Mouse (Mus musculus) stomach, postnatal 0 days (tissue): Measurements from ENCODE around the gene Ostf1. TPM values are rescaled to one million over a fixed set of nuclear protein-coding genes. Genes with fewer than 3 reads are reported as not detected.

Experiments used
- ATAC-seq: fragments of 200-750 bp; cut with Nextera tagmentation; 2 replicates; pipeline ENCODE4 v1.8.0; 2017; ENCODE audit not compliant: low FRiP score, low TSS enrichment
- DNase-seq: peaks from one replicate; pipeline ENCODE4 v3.0.0-alpha.2; 2016; ENCODE audit warnings: low spot score
- H3K27ac ChIP-seq: fragments of 300-500 bp; sonication (generic); replicated peaks from 2 replicates; pipeline ENCODE4 v1.5.1; 2014; ENCODE audit warnings: mild to moderate bottlenecking, control low read depth
- H3K27me3 ChIP-seq: fragments of 300-500 bp; sonication (generic); 2 replicates; pipeline ENCODE4 v1.6.1; 2014; ENCODE audit warnings: low read length; ENCODE audit not compliant: control insufficient read depth, insufficient read depth
- H3K36me3 ChIP-seq: fragments of 300-500 bp; sonication (generic); 2 replicates; pipeline ENCODE4 v1.6.1; 2014; ENCODE audit warnings: low read length, mixed read lengths; ENCODE audit not compliant: control insufficient read depth, insufficient read depth
- H3K4me1 ChIP-seq: fragments of 300-500 bp; sonication (generic); replicated peaks from 2 replicates; pipeline ENCODE4 v1.6.1; 2014; ENCODE audit warnings: antibody characterized with exemption; ENCODE audit not compliant: control insufficient read depth, insufficient read depth
- H3K4me2 ChIP-seq: fragments of 300-500 bp; sonication (generic); replicated peaks from 2 replicates; pipeline ENCODE4 v1.6.1; 2014; ENCODE audit warnings: low read depth, mild to moderate bottlenecking, control low read depth, moderate library complexity
- H3K4me3 ChIP-seq: fragments of 300-500 bp; sonication (generic); 2 replicates; pipeline ENCODE4 v1.5.1; 2014; ENCODE audit warnings: low read depth, low read length, control low read depth
- H3K9ac ChIP-seq: fragments of 300-500 bp; sonication (generic); 2 replicates; pipeline ENCODE4 v1.6.1; 2014; ENCODE audit warnings: mild to moderate bottlenecking, low read length, control low read depth, mixed read lengths
- H3K9me3 ChIP-seq: fragments of 300-500 bp; sonication (generic); 2 replicates; pipeline ENCODE4 v1.6.1; 2016; ENCODE audit warnings: low read length; ENCODE audit not compliant: control insufficient read depth
- CTCF ChIP-seq: IDR thresholded peaks from 2 replicates; pipeline ENCODE4 v1.5.1; 2016; ENCODE audit warnings: antibody characterized with exemption, low read depth, mild to moderate bottlenecking, moderate library complexity
- EP300 ChIP-seq: optimal IDR thresholded peaks from 2 replicates; pipeline ENCODE3; 2016; ENCODE audit warnings: antibody characterized with exemption
- WGBS: fragments of 180-500 bp; shearing (Covaris S2); extraction: QIAGEN DNeasy Blood & Tissue Kit; methylation state at CpG from one replicate; pipeline ENCODE4 v1.1.7; 2014; 5-methylcytosine and 5-hydroxymethylcytosine counted together
- polyA plus RNA-seq: library from polyadenylated mRNA; unstranded; fragments of >200 nt; fragmentation: Nextera tagmentation; extraction: Ambion mirVana; gene quantifications from 2 replicates; pipeline ENCODE4 v1.2.1, GENCODE M21; 2015

The Ostf1 gene
- polyA plus RNA-seq, 1 experiment from 2014 or later = 129 TPM

DNA sequence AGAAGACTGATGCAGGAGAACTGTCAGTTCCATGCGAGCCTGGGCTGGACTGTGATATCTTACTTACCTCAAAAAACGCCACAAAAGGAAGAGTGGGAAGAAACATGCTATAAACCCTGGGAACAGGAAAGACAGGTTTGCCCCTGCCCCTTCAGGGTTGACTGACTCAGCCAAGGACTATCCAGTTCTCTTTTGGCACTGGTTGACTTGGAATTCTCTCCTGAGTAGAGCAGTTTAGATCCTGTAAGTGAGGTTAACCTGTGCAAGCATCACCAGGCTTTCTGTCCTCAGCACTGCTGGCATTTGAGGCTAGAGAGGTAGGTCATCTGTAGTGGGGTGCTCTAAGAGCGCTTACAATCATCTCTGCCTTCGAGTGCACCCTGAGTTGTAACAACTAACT lies 26.9 kb upstream of the Ostf1 start:
- DNase-seq (no peak), ATAC-seq (no peak)
- no peak overlapping the region for H3K27ac ChIP-seq
- TF ChIP-seq EP300 (no peak), CTCF (no peak)
- no peak overlapping the region for H3K4me2 ChIP-seq
- WGBS = 62% methylated on average over 4 of the region's 4 CpGs
- H3K4me3 ChIP-seq = no peak overlapping the region
- no peaks in the 10 kb centered on the region for H3K9me3 ChIP-seq
- no peak overlapping the region for H3K9ac ChIP-seq
- H3K27me3 ChIP-seq = no peaks in the 10 kb centered on the region
- H3K4me1 ChIP-seq = no peaks in the 10 kb centered on the region
- H3K36me3 ChIP-seq = no peaks in the 10 kb centered on the region

- 74% methylated on average over 7 of the region's 7 CpGs for WGBS
- no peak for TF ChIP-seq CTCF
- no peak for TF ChIP-seq EP300
- Histone ChIP-seq H3K36me3 (no peaks in the 10 kb centered on the region), H3K9ac (no peak overlapping the region), H3K4me3 (no peak overlapping the region), H3K9me3 (no peaks in the 10 kb centered on the region), H3K27ac (no peak overlapping the region), H3K4me2 (no peak overlapping the region), H3K4me1 (no peaks in the 10 kb centered on the region), H3K27me3 (no peaks in the 10 kb centered on the region)
- DNase-seq = no peak
- ATAC-seq = no peak
Observed at GRCm38 (mm10) chr19:18655999-18656398, 24.4 kb upstream of the Ostf1 start.

- Histone ChIP-seq H3K27ac (no peak overlapping the region), H3K9me3 (no peaks in the 10 kb centered on the region), H3K36me3 (no peaks in the 10 kb centered on the region), H3K4me2 (no peak overlapping the region), H3K4me3 (no peak overlapping the region), H3K9ac (no peak overlapping the region), H3K27me3 (no peaks in the 10 kb centered on the region), H3K4me1 (no peaks in the 10 kb centered on the region)
- DNase-seq (no peak), ATAC-seq (no peak)
- TF ChIP-seq CTCF (no peak), EP300 (no peak)
- 54% methylated on average over 5 of the region's 5 CpGs for WGBS
Observed at GRCm38 (mm10) chr19:18654984-18655383, 23.4 kb upstream of the Ostf1 start.

DNA sequence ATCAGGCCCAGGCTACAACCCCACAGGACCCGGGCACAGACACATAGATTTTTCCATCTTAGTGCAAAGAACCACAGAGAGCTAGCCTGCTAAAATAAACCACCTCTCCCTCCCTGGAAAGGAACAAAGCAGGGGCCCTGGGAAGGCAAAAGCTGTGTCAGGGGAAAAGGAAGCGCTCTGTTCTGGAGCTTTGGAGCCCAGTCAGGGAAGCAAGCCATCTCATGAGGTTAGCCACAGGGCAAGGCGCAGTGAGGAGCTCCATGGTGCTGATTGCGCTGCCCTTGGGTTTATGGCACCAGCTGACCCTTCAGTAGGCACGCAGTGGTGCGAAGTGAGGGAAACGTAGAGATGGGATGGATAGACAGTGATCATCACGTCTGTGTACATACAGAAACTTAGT lies 22.7 kb upstream of the Ostf1 start:
- Histone ChIP-seq H3K27me3 (no peaks in the 10 kb centered on the region), H3K4me3 (no peak overlapping the region), H3K9ac (no peak overlapping the region), H3K4me2 (no peak overlapping the region), H3K36me3 (no peaks in the 10 kb centered on the region), H3K27ac (no peak overlapping the region), H3K4me1 (no peaks in the 10 kb centered on the region), H3K9me3 (no peaks in the 10 kb centered on the region)
- 75% methylated on average over 8 of the region's 8 CpGs for WGBS
- DNase-seq (no peak), ATAC-seq (no peak)
- TF ChIP-seq EP300 (no peak), CTCF (no peak)

GRCm38 (mm10) chr19:18653058-18653457 lies 21.4 kb upstream of the Ostf1 start:
- no peak overlapping the region for H3K9ac ChIP-seq
- no peak overlapping the region for H3K4me2 ChIP-seq
- DNase-seq (no peak), ATAC-seq (no peak)
- no peaks in the 10 kb centered on the region for H3K9me3 ChIP-seq
- H3K4me1 ChIP-seq = no peaks in the 10 kb centered on the region
- no peak overlapping the region for H3K4me3 ChIP-seq
- 68% methylated on average over 6 of the region's 6 CpGs for WGBS
- no peak overlapping the region for H3K27ac ChIP-seq
- TF ChIP-seq EP300 (no peak), CTCF (no peak)
- no peaks in the 10 kb centered on the region for H3K36me3 ChIP-seq
- H3K27me3 ChIP-seq = no peaks in the 10 kb centered on the region

- Histone ChIP-seq H3K4me1 (no peaks in the 10 kb centered on the region), H3K27ac (no peak overlapping the region), H3K27me3 (no peaks in the 10 kb centered on the region), H3K4me2 (no peak overlapping the region), H3K9ac (no peak overlapping the region), H3K4me3 (no peak overlapping the region), H3K9me3 (no peaks in the 10 kb centered on the region), H3K36me3 (no peaks in the 10 kb centered on the region)
- DNase-seq = no peak
- no peak for TF ChIP-seq EP300
- TF ChIP-seq CTCF = no peak
- 70% methylated on average over 4 of the region's 4 CpGs for WGBS
- no peak for ATAC-seq
Observed at GRCm38 (mm10) chr19:18652592-18652991, 21.0 kb upstream of the Ostf1 start.
